Mouse (Mus musculus) heart, adult 2 months (tissue): ENCODE data around the gene Rasgef1b.

Source experiments
- CTCF ChIP-seq: fragments of 200-600 bp; IDR thresholded peaks from 2 replicates; pipeline ENCODE4 v1.8.1; 2022; ENCODE audit warnings: antibody characterized with exemption, mild to moderate bottlenecking, moderate library complexity
- EP300 ChIP-seq: fragments of 200-500 bp; IDR thresholded peaks from 2 replicates; pipeline ENCODE4 v1.6.1; 2011; ENCODE audit warnings: low read depth, low read length, control low read depth; ENCODE audit not compliant: insufficient read depth
- POLR2A ChIP-seq: fragments of 200-500 bp; IDR thresholded peaks from 2 replicates; pipeline ENCODE4 v1.6.1; 2011; ENCODE audit warnings: mild to moderate bottlenecking, low read depth, low read length, control low read depth; ENCODE audit not compliant: insufficient read depth

DNA sequence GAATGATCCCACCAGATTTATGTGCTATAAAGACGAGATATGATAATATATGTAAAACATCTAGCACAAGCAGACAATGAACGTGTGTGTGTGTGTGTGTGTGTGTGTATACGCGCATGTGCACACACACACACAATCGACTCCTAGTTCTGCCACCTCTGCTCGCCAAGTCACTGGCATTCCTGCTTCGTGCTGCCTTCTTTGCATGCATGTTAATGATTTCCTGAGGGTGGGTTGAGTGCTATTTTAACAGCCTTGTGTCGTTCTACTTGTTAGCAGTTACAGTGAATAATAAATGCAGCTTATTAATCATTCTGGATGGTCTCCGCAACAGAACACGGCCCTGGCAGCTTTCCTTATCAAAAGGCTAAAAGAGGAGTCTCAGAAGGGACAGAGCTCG lies 129.5 kb downstream of the Rasgef1b start:
- TF ChIP-seq CTCF = no peak
- no peak for TF ChIP-seq POLR2A
- TF ChIP-seq EP300 = no peak
